Mouse (Mus musculus): ENCODE data around the gene Fermt3. TPM values are rescaled to one million over a fixed set of nuclear protein-coding genes. Genes with fewer than 3 reads are reported as not detected.
"Not testable (repeated sequence)": the region's sequence is repeated elsewhere in the genome, so short reads cannot be mapped to it uniquely, and the experiment has no call there.

Gene Fermt3
- polyA plus RNA-seq, 1 experiment from 2014 or later: 6.7 TPM

DNA sequence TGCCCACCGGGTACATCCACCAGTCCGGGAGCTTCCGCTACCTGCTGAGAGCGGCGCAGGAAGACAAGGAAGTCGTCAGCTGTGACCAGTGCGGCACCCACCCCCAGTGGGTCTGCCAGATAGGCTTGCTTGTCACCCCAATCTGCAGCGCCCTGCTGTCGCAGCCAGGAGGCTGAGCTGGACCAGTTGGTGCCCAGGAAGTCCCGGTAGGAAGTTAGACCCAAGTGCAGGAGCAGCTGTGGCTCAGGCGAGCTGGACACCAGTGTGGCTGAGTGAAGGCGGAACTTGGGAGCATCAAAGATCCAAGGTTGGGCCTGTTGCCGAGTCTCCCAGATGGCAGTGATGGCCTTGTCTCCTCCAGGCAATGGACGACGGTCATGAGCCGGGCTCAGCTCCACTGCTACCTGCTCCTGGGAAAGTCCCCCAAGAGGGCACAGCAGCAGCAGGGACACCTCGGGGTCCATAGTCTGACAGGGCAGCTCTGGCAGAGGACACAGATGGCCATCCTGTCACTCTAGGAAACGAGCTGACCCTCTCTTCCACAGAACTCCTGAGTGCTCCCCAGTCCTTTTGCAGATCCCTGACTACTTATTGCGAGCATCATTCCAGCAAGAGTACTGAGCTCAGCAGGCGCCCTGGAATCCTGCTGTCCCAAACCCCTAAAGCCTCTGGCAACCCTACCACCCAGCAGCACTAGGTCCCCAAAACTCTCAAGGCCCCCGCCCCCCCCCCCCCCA, 23.8 kb downstream of the Fermt3 start:
- no peak overlapping the region for H3K27ac ChIP-seq (ENCODE audit: low read depth, low read length)
- H3K9ac ChIP-seq (ENCODE audit: low read length): peak overlapping the region; percentile 75
- H3K36me3 ChIP-seq (ENCODE audit: control insufficient read depth, insufficient read depth, low read length): peaks cover 7% of the 10 kb centered on the region; the same call in 1 of the 2 replicates
- H3K4me1 ChIP-seq (ENCODE audit: control insufficient read depth, insufficient read depth, low read length): peaks cover 22% of the 10 kb centered on the region
- ATAC-seq (ENCODE audit: low FRiP score) (no peak), DNase-seq (ENCODE audit: low spot score, missing footprints) (no peak)
- H3K27me3 ChIP-seq (ENCODE audit: control insufficient read depth, insufficient read depth, low read length): no peaks in the 10 kb centered on the region
- peak overlapping the region; percentile 54 for H3K4me3 ChIP-seq (ENCODE audit: low read depth, low read length)
- peak overlapping the region; percentile 89 for H3K4me2 ChIP-seq
- no peaks in the 10 kb centered on the region for H3K9me3 ChIP-seq (ENCODE audit: control insufficient read depth, low read length)
- WGBS: 50% methylated on average over 21 of the region's 21 CpGs

DNA sequence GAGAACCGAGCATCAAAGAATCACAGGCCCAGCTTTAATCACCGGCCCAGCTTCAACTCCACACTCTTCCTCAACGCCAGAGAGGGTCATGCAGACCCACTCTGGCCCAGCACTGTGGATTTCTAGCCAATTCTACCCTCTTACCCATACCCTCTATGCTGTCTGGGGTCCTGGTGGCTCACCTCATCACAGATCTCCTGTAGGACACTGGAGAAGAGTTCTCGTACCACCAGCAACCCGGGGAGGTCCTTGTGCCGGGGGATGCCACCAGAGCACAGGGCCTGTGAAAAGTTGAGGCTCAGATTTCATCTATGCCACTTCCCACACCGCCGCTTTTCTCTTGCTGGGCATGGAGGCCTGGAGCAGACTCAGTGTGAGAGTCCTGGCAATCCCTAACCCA, 24.8 kb downstream of the Fermt3 start:
- Histone ChIP-seq H3K9ac (ENCODE audit: low read length) (no peak overlapping the region), H3K27me3 (ENCODE audit: control insufficient read depth, insufficient read depth, low read length) (no peaks in the 10 kb centered on the region), H3K4me3 (ENCODE audit: low read depth, low read length) (no peak overlapping the region), H3K4me1 (ENCODE audit: control insufficient read depth, insufficient read depth, low read length) (peaks cover 22% of the 10 kb centered on the region), H3K4me2 (no peak overlapping the region), H3K27ac (ENCODE audit: low read depth, low read length) (no peak overlapping the region), H3K9me3 (ENCODE audit: control insufficient read depth, low read length) (no peaks in the 10 kb centered on the region), H3K36me3 (ENCODE audit: control insufficient read depth, insufficient read depth, low read length) (peaks cover 7% of the 10 kb centered on the region; the same call in 1 of the 2 replicates)
- no peak for ATAC-seq (ENCODE audit: low FRiP score)
- DNase-seq (ENCODE audit: low spot score, missing footprints): no peak
- 85% methylated on average over 8 of the region's 8 CpGs for WGBS

DNA sequence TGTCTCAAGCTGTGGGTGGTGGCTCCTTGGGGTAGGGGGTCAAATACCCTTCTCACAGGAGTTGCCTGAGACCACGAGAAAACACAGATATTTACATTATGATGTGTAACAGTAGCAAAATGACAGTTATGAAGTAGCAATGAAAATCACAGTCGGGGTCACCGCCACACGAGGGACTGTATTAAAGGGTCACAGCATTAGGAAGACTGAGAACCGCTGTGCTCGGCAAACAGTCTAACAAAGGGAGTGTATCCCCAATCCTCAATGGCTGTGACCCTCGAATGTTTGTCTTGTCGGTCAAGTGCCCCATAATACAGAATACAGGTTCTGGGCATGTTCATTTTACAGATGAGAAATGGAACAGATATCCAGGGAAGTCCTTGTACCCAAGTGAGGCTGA, 25.3 kb downstream of the Fermt3 start:
- peaks cover 3% of the 10 kb centered on the region; the same call in 1 of the 2 replicates for H3K36me3 ChIP-seq (ENCODE audit: control insufficient read depth, insufficient read depth, low read length)
- no peaks in the 10 kb centered on the region for H3K9me3 ChIP-seq (ENCODE audit: control insufficient read depth, low read length)
- WGBS: 85% methylated on average over 8 of the region's 8 CpGs
- DNase-seq (ENCODE audit: low spot score, missing footprints) (no peak), ATAC-seq (ENCODE audit: low FRiP score) (no peak)
- no peaks in the 10 kb centered on the region for H3K27me3 ChIP-seq (ENCODE audit: control insufficient read depth, insufficient read depth, low read length)
- no peak overlapping the region for H3K4me3 ChIP-seq (ENCODE audit: low read depth, low read length)
- no peak overlapping the region for H3K4me2 ChIP-seq
- H3K4me1 ChIP-seq (ENCODE audit: control insufficient read depth, insufficient read depth, low read length): peaks cover 22% of the 10 kb centered on the region
- no peak overlapping the region for H3K9ac ChIP-seq (ENCODE audit: low read length)
- H3K27ac ChIP-seq (ENCODE audit: low read depth, low read length): no peak overlapping the region

DNA sequence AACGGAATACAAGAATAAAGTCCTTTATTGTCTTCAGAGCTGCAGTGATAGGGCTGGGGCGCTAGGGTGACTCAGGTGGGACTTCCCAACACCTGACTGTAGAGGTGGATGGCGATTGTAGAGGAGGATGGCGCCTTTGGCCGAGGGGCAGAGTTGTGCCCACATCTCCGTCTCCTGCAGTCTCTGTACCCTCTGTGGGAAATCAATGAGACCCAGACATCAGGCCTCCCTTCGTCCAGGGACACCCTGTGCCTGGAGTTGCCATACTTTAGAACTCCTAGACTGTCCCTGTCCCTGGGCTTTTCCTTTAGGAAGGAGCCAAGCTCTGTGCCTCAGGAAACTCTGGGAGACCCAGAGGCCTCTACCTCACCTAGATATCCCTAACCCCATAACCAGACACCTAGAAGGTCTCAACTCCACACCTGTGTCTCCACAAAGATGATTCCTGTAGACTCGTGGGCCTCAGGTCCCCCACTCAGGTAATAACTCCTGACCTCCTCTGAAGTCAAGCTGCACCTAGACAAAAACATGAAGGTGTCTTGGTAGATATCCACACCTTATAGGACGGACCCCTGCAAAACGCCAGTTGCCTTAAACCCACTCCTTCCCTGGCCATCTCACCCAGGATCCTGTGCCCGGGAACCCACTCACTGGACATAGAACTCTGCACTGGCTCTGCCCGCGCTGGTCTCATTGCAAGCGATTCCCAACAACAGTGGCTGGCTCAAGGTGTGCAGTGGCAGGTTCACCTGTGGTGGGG, 26.1 kb downstream of the Fermt3 start:
- peak overlapping the region; percentile 52 for H3K4me3 ChIP-seq (ENCODE audit: low read depth, low read length)
- ATAC-seq (ENCODE audit: low FRiP score) (no peak), DNase-seq (ENCODE audit: low spot score, missing footprints) (no peak)
- H3K4me2 ChIP-seq: peak overlapping the region; percentile 93
- no peaks in the 10 kb centered on the region for H3K9me3 ChIP-seq (ENCODE audit: control insufficient read depth, low read length)
- peaks cover 22% of the 10 kb centered on the region for H3K4me1 ChIP-seq (ENCODE audit: control insufficient read depth, insufficient read depth, low read length)
- 61% methylated on average over 14 of the region's 14 CpGs for WGBS
- no peak overlapping the region for H3K27ac ChIP-seq (ENCODE audit: low read depth, low read length)
- peak overlapping the region; percentile 41 for H3K9ac ChIP-seq (ENCODE audit: low read length)
- no peaks in the 10 kb centered on the region for H3K27me3 ChIP-seq (ENCODE audit: control insufficient read depth, insufficient read depth, low read length)
- no peaks in the 10 kb centered on the region for H3K36me3 ChIP-seq (ENCODE audit: control insufficient read depth, insufficient read depth, low read length)

DNA sequence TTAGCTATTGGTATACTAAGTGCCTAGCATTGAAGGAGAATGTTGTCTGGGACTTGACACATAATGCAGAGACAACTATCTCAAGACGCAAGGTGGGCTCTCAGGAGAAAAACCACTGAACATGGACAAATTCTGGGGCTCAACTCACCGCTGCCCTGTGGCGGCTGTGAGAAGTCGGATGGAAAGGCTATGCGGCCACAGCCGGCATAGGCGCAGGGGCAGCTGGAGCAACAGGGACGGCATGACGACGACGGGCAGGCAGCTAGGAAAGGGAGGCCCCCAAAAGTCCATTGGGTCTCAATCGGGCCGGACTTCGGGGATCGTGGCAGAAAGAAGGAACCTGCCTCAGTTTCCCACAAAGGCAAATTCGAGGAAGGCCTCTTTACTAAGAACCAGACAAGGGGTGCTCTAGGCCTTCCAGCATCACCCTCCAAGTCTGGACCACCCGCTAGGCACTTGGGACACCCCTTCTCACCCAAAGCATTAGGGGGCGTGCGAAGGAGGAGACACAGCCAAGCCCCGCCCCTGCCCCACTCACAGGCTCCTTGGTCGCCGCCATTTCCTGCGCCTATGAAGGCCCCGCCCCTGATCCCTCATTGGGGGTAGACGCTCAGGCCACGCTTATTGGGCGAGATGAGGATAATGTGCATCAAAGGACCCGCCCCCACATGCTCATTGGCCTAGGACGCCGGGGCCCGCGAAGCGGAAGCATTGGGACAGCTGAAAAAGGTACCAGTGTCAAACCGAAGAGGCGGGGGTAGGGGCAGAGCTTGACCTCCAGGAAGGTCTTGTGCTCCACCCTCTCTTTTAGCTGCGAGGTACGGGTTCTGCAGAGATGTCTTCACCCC, 27.0 kb downstream of the Fermt3 start, which contains the start of gene Dnajc4:
Gene Dnajc4 (minus strand): TSS at position 562 of the 848 bp plus-strand sequence.
- WGBS: 1% methylated on average over 37 of the region's 37 CpGs

DNA sequence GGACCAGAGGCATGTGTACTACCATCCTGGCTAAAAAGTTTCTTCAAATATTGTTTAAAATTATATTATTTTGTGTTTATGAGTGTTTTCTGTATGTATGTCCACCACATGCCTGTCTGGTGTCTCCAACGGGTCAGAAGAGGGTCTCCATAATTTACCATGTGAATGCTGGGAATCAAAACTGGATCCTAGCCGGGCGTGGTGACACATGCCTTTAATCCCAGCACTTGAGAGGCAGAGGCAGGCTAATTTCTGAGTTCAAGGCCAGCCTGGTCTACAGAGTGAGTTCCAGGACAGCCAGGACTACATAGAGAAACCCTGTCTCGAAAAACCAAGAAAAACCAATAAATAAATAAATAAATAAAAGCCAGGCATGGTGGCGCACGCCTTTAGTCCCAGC, 28.1 kb downstream of the Fermt3 start:
- not testable (repeated sequence) for H3K27ac ChIP-seq (ENCODE audit: low read depth, low read length); DNase-seq (ENCODE audit: low spot score, missing footprints); H3K4me3 ChIP-seq (ENCODE audit: low read depth, low read length); H3K9ac ChIP-seq (ENCODE audit: low read length); ATAC-seq (ENCODE audit: low FRiP score); H3K9me3 ChIP-seq (ENCODE audit: control insufficient read depth, low read length); H3K36me3 ChIP-seq (ENCODE audit: control insufficient read depth, insufficient read depth, low read length); H3K4me2 ChIP-seq; H3K27me3 ChIP-seq (ENCODE audit: control insufficient read depth, insufficient read depth, low read length)
- H3K4me1 ChIP-seq (ENCODE audit: control insufficient read depth, insufficient read depth, low read length): peaks cover 30% of the 10 kb centered on the region
- WGBS: 90% methylated on average over 6 of the region's 6 CpGs

More for the DNA sequence above, 27.0 kb downstream of the Fermt3 start, which contains the start of gene Dnajc4:
- ATAC-seq (ENCODE audit: low FRiP score) (peak; percentile 95), DNase-seq (ENCODE audit: low spot score, missing footprints) (peak; percentile 98)
- Histone ChIP-seq H3K9me3 (ENCODE audit: control insufficient read depth, low read length) (no peaks in the 10 kb centered on the region), H3K4me2 (peak within 1 kb of the TSS; percentile 93), H3K27me3 (ENCODE audit: control insufficient read depth, insufficient read depth, low read length) (no peaks in the 10 kb centered on the region), H3K36me3 (ENCODE audit: control insufficient read depth, insufficient read depth, low read length) (no peaks in the 10 kb centered on the region), H3K9ac (ENCODE audit: low read length) (peak within 1 kb of the TSS; percentile 72), H3K4me3 (ENCODE audit: low read depth, low read length) (peak within 1 kb of the TSS; percentile 52), H3K4me1 (ENCODE audit: control insufficient read depth, insufficient read depth, low read length) (peaks cover 27% of the 10 kb centered on the region), H3K27ac (ENCODE audit: low read depth, low read length) (no peak within 1 kb of the TSS)

DNA sequence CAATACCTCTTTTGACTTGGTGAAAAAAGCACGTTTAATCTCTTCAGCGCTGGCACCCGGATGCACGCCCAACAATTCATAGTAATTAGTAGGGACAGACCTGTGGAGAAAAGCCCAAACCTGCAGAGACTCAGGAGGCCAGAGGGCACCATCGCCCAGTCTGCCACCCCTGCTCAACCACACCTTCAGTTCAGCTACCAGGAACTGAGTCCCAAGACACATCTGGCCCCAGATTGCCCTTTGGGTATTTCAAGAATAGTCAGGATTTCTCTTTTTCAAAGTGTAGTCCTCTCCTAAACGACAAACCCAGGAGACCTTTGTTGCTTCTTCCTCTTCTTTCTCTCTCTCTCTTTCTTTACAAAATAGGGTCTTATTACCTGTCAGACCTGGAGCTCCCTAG, 28.6 kb downstream of the Fermt3 start:
- H3K9ac ChIP-seq (ENCODE audit: low read length): no peak overlapping the region
- H3K4me2 ChIP-seq: no peak overlapping the region
- WGBS: 90% methylated on average over 6 of the region's 6 CpGs
- ATAC-seq (ENCODE audit: low FRiP score): no peak
- no peaks in the 10 kb centered on the region for H3K36me3 ChIP-seq (ENCODE audit: control insufficient read depth, insufficient read depth, low read length)
- no peak for DNase-seq (ENCODE audit: low spot score, missing footprints)
- H3K27ac ChIP-seq (ENCODE audit: low read depth, low read length): no peak overlapping the region
- H3K4me1 ChIP-seq (ENCODE audit: control insufficient read depth, insufficient read depth, low read length): peaks cover 30% of the 10 kb centered on the region
- H3K27me3 ChIP-seq (ENCODE audit: control insufficient read depth, insufficient read depth, low read length): no peaks in the 10 kb centered on the region
- no peaks in the 10 kb centered on the region for H3K9me3 ChIP-seq (ENCODE audit: control insufficient read depth, low read length)
- no peak overlapping the region for H3K4me3 ChIP-seq (ENCODE audit: low read depth, low read length)

DNA sequence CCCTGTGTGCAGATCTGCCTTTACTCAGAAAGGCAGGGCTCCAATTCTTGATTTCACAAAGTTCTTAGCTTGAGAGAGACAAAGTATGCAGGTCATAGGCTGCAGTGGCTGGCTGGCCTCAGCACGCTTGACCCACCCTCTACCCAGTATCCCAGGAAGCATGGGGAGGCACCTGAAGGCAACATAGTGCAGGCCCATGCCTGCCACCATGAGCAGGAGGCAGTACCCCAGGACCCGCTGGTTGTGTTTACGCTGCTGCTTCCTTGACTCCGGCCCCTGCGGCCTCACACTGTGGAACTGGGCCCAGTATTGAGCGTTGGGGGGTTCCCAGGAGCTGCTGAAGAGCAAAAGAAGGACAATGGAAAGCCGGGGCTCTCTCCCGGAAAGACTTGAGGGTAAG, 30.0 kb downstream of the Fermt3 start:
- 87% methylated on average over 8 of the region's 8 CpGs for WGBS
- H3K4me1 ChIP-seq (ENCODE audit: control insufficient read depth, insufficient read depth, low read length): peaks cover 23% of the 10 kb centered on the region

More for the DNA sequence above, 30.0 kb downstream of the Fermt3 start:
- Histone ChIP-seq H3K27ac (ENCODE audit: low read depth, low read length) (no peak overlapping the region), H3K4me2 (no peak overlapping the region), H3K4me3 (ENCODE audit: low read depth, low read length) (no peak overlapping the region), H3K27me3 (ENCODE audit: control insufficient read depth, insufficient read depth, low read length) (no peaks in the 10 kb centered on the region), H3K9ac (ENCODE audit: low read length) (no peak overlapping the region), H3K9me3 (ENCODE audit: control insufficient read depth, low read length) (no peaks in the 10 kb centered on the region), H3K36me3 (ENCODE audit: control insufficient read depth, insufficient read depth, low read length) (no peaks in the 10 kb centered on the region; the same call in 1 of the 2 replicates)
- no peak for DNase-seq (ENCODE audit: low spot score, missing footprints)
- ATAC-seq (ENCODE audit: low FRiP score): no peak

Measured in midbrain, embryonic 11.5 days (tissue).